Mouse (Mus musculus) liver, embryonic 13.5 days (tissue): ENCODE measurements around the gene Sprtn. TPM values are rescaled to one million over a fixed set of nuclear protein-coding genes. Genes with fewer than 3 reads are reported as not detected.
A peak's percentile ranks its signal among the peaks of the same experiment; 100 is the strongest.

Experiments
- ATAC-seq: fragments of 200-750 bp; cut with Nextera tagmentation; 2 replicates; pipeline ENCODE4 v1.8.0; 2017; ENCODE audit warnings: low read depth, mild to moderate bottlenecking, moderate number of reproducible peaks, moderate library complexity
- DNase-seq: peaks from one replicate; pipeline ENCODE4 v3.0.0; 2022
- H3K27ac ChIP-seq: fragments of 300-500 bp; sonication (generic); 2 replicates; pipeline ENCODE4 v1.5.1; 2015; ENCODE audit warnings: moderate library complexity, mild to moderate bottlenecking, inconsistent platforms
- H3K27me3 ChIP-seq: fragments of 300-500 bp; sonication (generic); 2 replicates; pipeline ENCODE4 v1.6.1; 2015; ENCODE audit warnings: mild to moderate bottlenecking, inconsistent platforms
- H3K36me3 ChIP-seq: fragments of 300-500 bp; sonication (generic); 2 replicates; pipeline ENCODE4 v1.6.1; 2015; ENCODE audit warnings: mild to moderate bottlenecking, inconsistent platforms
- H3K4me1 ChIP-seq: fragments of 300-500 bp; sonication (generic); replicated peaks from 2 replicates; pipeline ENCODE4 v1.6.1; 2015; ENCODE audit warnings: inconsistent platforms
- H3K4me2 ChIP-seq: fragments of 300-500 bp; sonication (generic); 2 replicates; pipeline ENCODE4 v1.6.1; 2015; ENCODE audit warnings: inconsistent platforms, mild to moderate bottlenecking, moderate library complexity
- H3K4me3 ChIP-seq: fragments of 300-500 bp; sonication (generic); replicated peaks from 2 replicates; pipeline ENCODE4 v1.5.1; 2015; ENCODE audit warnings: mild to moderate bottlenecking, inconsistent platforms
- H3K9ac ChIP-seq: fragments of 300-500 bp; sonication (generic); 2 replicates; pipeline ENCODE4 v1.6.1; 2015; ENCODE audit warnings: mild to moderate bottlenecking, inconsistent platforms
- H3K9me3 ChIP-seq: fragments of 300-500 bp; sonication (generic); replicated peaks from 2 replicates; pipeline ENCODE4 v1.6.1; 2016; ENCODE audit warnings: inconsistent platforms
- whole genome bisulfite sequencing: fragments of 180-500 bp; shearing (Covaris S2); methylation state at CpG from one replicate; pipeline ENCODE4 v1.1.7; 2015; ENCODE audit not compliant: insufficient replicate concordance; 5-methylcytosine and 5-hydroxymethylcytosine counted together
- polyA plus RNA-seq: library from polyadenylated mRNA; unstranded; fragments of >200 nt; fragmentation: Nextera tagmentation; extraction: Ambion mirVana; gene quantifications from 2 replicates; pipeline ENCODE4 v1.2.1, GENCODE M21; 2015

The Sprtn gene
- polyA plus RNA-seq, result 6.1 and 7.5 TPM in 2 replicates

GRCm38 (mm10) chr8:124897386-124898250 lies at the start of gene Sprtn, which contains the start of gene Exoc8:
Sprtn (plus strand) TSS chr8:124897886.
Exoc8 (minus strand) TSS chr8:124897705.
- Histone ChIP-seq H3K9me3 (no peaks in the 10 kb centered on the region), H3K27me3 (no peaks in the 10 kb centered on the region), H3K27ac (peak within 1 kb of the TSS; percentile 91), H3K4me3 (peak within 1 kb of the TSS; percentile 92), H3K36me3 (peaks cover 70% of the 10 kb centered on the region), H3K9ac (peak within 1 kb of the TSS; percentile 94), H3K4me2 (peak within 1 kb of the TSS; percentile 96), H3K4me1 (peaks cover 43% of the 10 kb centered on the region)
- WGBS, result under 1% methylated on average over 114 of the region's 114 CpGs
- DNase-seq (peak; percentile 96), ATAC-seq (peak; percentile 94)

DNA sequence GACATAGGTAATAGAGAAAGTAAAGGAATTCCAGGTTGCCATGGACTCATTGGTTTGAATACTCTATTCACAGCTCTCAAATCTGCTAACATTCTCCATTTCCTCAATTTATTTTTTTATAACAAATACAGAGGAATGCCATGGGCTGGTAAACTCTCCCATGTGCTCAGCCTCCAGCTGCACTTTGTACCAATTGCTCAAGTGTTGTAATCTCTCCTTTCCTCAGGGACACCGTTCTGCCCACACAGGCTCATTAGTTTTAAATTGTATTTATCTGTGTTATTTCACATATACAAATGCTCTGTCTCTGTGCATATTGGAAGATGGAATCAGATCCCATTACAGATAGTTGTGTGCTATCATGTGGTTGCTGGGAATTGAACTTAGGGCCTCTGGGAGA lies 44.2 kb upstream of the Sprtn start:
- 80% methylated on average over 1 of the region's 1 CpGs for WGBS
- no peak for DNase-seq
- Histone ChIP-seq H3K4me3 (no peak overlapping the region), H3K27ac (no peak overlapping the region), H3K4me1 (no peaks in the 10 kb centered on the region; the same call in 1 of the 2 replicates), H3K9ac (no peak overlapping the region), H3K36me3 (peaks cover 60% of the 10 kb centered on the region), H3K27me3 (no peaks in the 10 kb centered on the region), H3K4me2 (no peak overlapping the region), H3K9me3 (peaks cover 3% of the 10 kb centered on the region; the same call in 1 of the 2 replicates)
- ATAC-seq, result no peak

GRCm38 (mm10) chr8:124859466-124859865 lies 38.2 kb upstream of the Sprtn start:
- Histone ChIP-seq H3K4me2 (no peak overlapping the region), H3K4me1 (peaks cover 39% of the 10 kb centered on the region), H3K27me3 (no peaks in the 10 kb centered on the region), H3K4me3 (no peak overlapping the region), H3K27ac (no peak overlapping the region), H3K9me3 (peaks cover 2% of the 10 kb centered on the region; the same call in 1 of the 2 replicates), H3K36me3 (peaks cover 64% of the 10 kb centered on the region), H3K9ac (no peak overlapping the region)
- ATAC-seq (no peak), DNase-seq (no peak)

DNA sequence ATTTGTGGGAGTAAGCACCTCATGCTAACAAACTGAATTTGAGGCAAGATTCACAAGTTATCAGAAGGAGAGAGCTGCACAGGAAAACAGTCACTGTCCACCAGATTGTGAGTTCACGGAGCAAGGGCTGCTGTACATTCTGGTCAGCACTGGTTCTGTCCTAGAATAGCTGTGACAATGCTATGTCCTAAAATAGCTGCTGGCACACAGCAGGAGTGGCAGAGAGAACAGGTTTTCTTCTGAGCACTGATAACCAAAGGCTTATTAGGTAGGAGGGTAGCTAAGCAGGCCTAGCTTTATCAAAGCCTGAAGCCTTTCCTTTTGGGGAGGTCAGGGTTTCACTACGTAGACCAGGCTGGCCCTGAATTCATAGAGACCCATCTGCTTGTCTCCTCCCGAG lies 37.5 kb upstream of the Sprtn start:
- H3K9ac ChIP-seq, result no peak overlapping the region
- DNase-seq (no peak), ATAC-seq (no peak)
- no peak overlapping the region for H3K4me3 ChIP-seq
- H3K36me3 ChIP-seq, result peaks cover 57% of the 10 kb centered on the region
- no peak overlapping the region for H3K27ac ChIP-seq
- no peak overlapping the region for H3K4me2 ChIP-seq
- 73% methylated on average over 3 of the region's 3 CpGs for WGBS
- peaks cover 46% of the 10 kb centered on the region for H3K4me1 ChIP-seq
- H3K9me3 ChIP-seq, result no peaks in the 10 kb centered on the region
- H3K27me3 ChIP-seq, result no peaks in the 10 kb centered on the region

DNA sequence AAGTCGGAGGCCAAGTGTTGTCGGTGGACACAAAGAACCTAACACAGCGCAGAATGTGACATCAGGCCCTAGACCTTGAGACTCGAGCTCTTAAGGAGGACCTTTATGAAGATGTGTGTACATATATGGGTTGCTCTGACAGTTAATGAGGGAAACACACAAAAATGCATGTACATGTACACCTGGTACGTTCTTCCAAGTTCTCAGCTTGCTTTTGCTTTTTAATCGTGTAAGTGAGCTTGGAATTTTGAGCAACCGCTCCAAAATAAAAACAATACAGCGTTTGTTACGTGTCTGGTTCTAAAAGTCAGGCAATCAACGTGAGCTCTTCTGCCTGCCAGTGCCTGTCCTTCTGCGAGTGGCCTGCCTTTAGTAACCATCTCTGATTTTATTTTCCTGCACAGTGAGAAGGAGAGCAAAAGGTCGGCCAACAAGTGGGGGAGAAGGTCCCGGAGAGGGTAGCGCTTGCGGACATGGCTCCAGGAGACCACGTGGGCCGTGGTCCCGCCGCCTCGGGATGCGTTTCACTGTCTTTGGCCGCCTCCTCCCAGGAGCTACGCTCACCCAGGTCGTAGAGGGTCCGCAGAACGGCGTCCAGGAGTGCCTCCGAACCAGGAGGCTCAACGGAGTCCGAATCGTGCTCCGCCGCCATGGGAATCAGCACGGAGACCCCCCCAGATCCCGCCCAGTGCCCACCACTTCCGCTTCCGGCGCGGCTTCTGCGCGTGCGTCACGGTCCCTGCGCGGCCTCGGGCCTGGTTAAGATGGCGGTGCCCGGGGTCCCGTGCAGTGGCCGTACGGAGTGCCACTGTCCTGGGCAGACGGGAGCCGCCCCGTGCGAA lies 35.1 kb upstream of the Sprtn start, which contains the start of the genes Gnpat and 2810004N23Rik:
Gene Gnpat, plus strand, starts transcription at position 713 of the 842 bp plus-strand sequence.
Gene 2810004N23Rik, minus strand, starts transcription at position 800 of the 842 bp plus-strand sequence.
- Histone ChIP-seq H3K36me3 (peaks cover 39% of the 10 kb centered on the region), H3K4me3 (peak within 1 kb of the TSS; percentile 92), H3K9ac (peak within 1 kb of the TSS; percentile 94), H3K4me1 (peaks cover 69% of the 10 kb centered on the region), H3K27ac (peak within 1 kb of the TSS; percentile 88), H3K27me3 (no peaks in the 10 kb centered on the region), H3K4me2 (peak within 1 kb of the TSS; percentile 84), H3K9me3 (no peaks in the 10 kb centered on the region)
- DNase-seq (peak; percentile 83), ATAC-seq (peak; percentile 93)
- WGBS, result under 1% methylated on average over 55 of the region's 55 CpGs

- H3K27ac ChIP-seq, result peak overlapping the region; percentile 88
- H3K36me3 ChIP-seq, result peaks cover 32% of the 10 kb centered on the region
- peaks cover 72% of the 10 kb centered on the region for H3K4me1 ChIP-seq
- peak overlapping the region; percentile 94 for H3K9ac ChIP-seq
- H3K27me3 ChIP-seq, result no peaks in the 10 kb centered on the region
- no peak for DNase-seq
- WGBS, result under 1% methylated on average over 33 of the region's 33 CpGs
- H3K4me3 ChIP-seq, result peak overlapping the region; percentile 92
- H3K9me3 ChIP-seq, result no peaks in the 10 kb centered on the region
- ATAC-seq, result no peak; the same call in 1 of the 2 replicates
- peak overlapping the region; percentile 84 for H3K4me2 ChIP-seq
Observed at GRCm38 (mm10) chr8:124863163-124863677, 34.5 kb upstream of the Sprtn start.

DNA sequence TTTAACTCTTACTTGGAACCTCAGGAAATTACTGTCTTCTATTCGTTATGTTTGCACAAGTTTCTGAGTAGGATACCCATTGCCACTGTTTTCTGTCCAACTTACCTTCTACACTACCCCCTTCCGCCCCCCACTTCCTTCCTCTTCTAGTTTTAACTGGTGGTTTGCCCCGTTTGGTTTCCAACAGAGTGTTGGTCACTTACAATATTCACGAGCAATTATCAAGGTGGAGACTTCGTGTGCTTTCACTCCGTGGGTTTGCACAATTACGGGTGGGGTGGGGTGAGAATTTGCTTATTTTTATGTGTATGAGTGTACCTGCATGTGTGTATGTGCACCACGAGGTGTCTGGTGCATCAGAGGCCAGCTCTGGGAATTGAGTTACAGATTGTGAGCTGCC lies 34.0 kb upstream of the Sprtn start:
- no peaks in the 10 kb centered on the region for H3K27me3 ChIP-seq
- peak overlapping the region; percentile 94 for H3K9ac ChIP-seq
- peak overlapping the region; percentile 92 for H3K4me3 ChIP-seq
- no peak for ATAC-seq
- H3K36me3 ChIP-seq, result peaks cover 27% of the 10 kb centered on the region
- peak overlapping the region; percentile 84 for H3K4me2 ChIP-seq
- no peak for DNase-seq
- H3K9me3 ChIP-seq, result no peaks in the 10 kb centered on the region
- peaks cover 73% of the 10 kb centered on the region for H3K4me1 ChIP-seq
- H3K27ac ChIP-seq, result peak overlapping the region; percentile 88
- 2% methylated on average over 8 of the region's 8 CpGs for WGBS

DNA sequence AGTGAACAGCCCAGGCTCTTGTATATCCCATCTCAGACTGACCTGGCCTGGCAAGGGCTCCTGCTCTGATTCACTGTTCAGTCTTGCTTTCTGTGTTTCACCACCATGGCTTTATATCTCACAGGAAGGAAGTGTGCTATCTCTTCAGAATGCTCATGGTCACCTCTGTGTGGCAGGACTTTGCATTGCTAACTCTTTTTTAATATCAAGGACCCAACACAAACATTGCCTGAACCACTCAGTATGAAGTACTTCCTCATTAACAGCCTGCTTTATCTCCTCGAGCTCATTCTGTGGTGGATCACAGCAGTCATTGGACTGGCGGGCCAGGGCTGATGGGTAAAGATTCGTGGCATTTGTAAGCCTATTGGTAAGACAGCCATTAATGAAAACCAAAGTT lies 31.0 kb upstream of the Sprtn start:
- Histone ChIP-seq H3K36me3 (peaks cover 17% of the 10 kb centered on the region), H3K4me1 (peaks cover 48% of the 10 kb centered on the region), H3K9me3 (no peaks in the 10 kb centered on the region), H3K9ac (no peak overlapping the region), H3K27ac (no peak overlapping the region), H3K4me3 (no peak overlapping the region), H3K4me2 (no peak overlapping the region), H3K27me3 (no peaks in the 10 kb centered on the region)
- ATAC-seq (no peak), DNase-seq (no peak)
- 14% methylated on average over 3 of the region's 3 CpGs for WGBS

GRCm38 (mm10) chr8:124867126-124867525 lies 30.6 kb upstream of the Sprtn start:
- H3K4me2 ChIP-seq, result no peak overlapping the region
- H3K27me3 ChIP-seq, result no peaks in the 10 kb centered on the region
- ATAC-seq (no peak), DNase-seq (no peak)
- H3K9me3 ChIP-seq, result no peaks in the 10 kb centered on the region
- H3K4me3 ChIP-seq, result no peak overlapping the region
- H3K4me1 ChIP-seq, result peaks cover 44% of the 10 kb centered on the region
- peak overlapping the region; percentile 21; the same call in 1 of the 2 replicates for H3K27ac ChIP-seq
- 43% methylated on average over 2 of the region's 2 CpGs for WGBS
- H3K9ac ChIP-seq, result peak overlapping the region; percentile 16; the same call in 1 of the 2 replicates
- H3K36me3 ChIP-seq, result peaks cover 22% of the 10 kb centered on the region

- Histone ChIP-seq H3K9ac (no peak overlapping the region), H3K9me3 (no peaks in the 10 kb centered on the region), H3K4me3 (no peak overlapping the region), H3K36me3 (peaks cover 48% of the 10 kb centered on the region), H3K27me3 (no peaks in the 10 kb centered on the region), H3K4me2 (no peak overlapping the region), H3K27ac (no peak overlapping the region), H3K4me1 (peaks cover 34% of the 10 kb centered on the region)
- 75% methylated on average over 6 of the region's 6 CpGs for WGBS
- no peak for ATAC-seq
- DNase-seq, result no peak
Observed at GRCm38 (mm10) chr8:124869708-124870107, 28.0 kb upstream of the Sprtn start.

GRCm38 (mm10) chr8:124871474-124871873 lies 26.2 kb upstream of the Sprtn start:
- no peak overlapping the region for H3K4me2 ChIP-seq
- WGBS, result 80% methylated on average over 7 of the region's 7 CpGs
- no peak for ATAC-seq
- H3K36me3 ChIP-seq, result peaks cover 61% of the 10 kb centered on the region
- H3K4me1 ChIP-seq, result peaks cover 17% of the 10 kb centered on the region
- no peak overlapping the region for H3K4me3 ChIP-seq
- no peak overlapping the region for H3K9ac ChIP-seq
- no peak for DNase-seq
- no peaks in the 10 kb centered on the region for H3K27me3 ChIP-seq
- H3K27ac ChIP-seq, result no peak overlapping the region
- H3K9me3 ChIP-seq, result no peaks in the 10 kb centered on the region
